Mouse (Mus musculus): ENCODE measurements around the gene Emc8.

Gene Emc8

GRCm38 (mm10) chr8:120668374-120668905 is at the start of gene Emc8:
TSS of gene Emc8 (minus strand) at chr8:120668573.
- DNase-seq, result no peak

DNA sequence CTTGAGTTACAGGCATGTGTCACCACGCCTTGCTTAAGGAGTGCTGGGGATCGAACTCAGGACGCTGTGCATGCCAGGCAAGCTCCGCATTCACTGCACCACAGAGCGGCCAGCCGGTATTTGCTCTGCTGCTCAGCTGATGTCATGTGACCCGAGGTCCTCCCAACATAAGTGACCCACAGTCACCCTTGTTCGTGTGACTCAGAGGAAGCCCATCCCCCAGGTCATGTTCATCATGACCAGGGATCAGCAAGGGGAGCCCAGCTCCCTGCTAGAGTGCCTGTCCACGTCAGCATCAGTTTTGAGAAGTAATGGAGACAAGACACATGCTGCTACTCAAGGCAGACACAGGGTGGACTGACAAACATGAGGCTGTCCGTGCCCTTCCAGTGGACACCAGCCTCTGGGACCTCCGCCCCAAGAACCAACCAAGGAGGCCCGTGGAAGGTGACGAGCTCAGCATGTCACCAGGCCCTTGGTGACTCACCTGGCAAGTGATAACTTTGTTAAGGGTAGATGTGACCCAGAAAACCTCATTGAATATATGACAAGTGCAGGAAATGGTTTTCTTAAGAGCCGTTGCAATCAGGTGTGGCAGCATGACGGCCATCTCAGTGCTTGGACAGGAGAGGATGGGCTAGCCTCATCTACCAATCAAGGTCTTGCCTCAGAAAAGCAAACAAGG is 47.8 kb upstream of the Emc8 start:
- DNase-seq, result no peak

- DNase-seq, result no peak
Observed at GRCm38 (mm10) chr8:120715200-120715599, 46.8 kb upstream of the Emc8 start.

DNA sequence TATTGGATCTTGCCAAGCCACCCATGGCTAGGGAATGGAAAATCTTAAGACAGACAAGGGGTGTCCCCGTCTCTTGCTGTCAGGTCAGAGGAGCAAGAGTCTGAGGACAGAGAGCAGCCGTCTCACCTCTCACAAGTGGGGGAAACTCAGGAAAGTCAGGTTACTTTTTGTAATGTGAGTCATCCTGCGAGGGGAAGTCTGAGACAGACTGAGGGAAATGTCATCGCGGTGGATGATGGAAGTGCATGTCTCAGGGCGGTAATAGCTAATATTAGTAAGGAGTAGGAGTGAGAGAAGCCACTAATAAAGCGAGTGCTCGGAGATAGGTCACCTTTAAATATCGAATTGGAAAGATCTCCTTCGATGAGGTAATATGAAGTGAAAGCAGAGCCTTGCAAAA is 40.8 kb upstream of the Emc8 start:
- DNase-seq, result no peak

DNA sequence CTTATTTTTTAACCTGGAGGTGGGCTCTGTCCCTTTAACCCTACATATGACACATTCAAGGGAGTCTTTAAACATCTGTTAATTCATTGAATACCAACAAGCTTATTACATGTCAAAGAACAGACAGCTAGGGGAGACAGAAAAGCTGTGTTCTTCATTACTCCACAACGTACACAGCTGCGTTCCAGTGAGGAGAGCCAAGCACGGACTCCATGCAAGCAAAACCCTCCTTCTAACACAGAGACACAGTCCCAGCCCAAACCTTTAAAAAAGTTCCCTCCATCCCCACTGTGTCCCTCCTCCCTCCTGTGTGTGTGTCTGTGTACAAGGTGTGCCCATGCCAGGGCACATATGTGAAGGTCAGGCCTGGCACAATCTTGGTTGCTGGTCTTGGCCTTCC is 37.8 kb upstream of the Emc8 start:
- no peak for DNase-seq

DNA sequence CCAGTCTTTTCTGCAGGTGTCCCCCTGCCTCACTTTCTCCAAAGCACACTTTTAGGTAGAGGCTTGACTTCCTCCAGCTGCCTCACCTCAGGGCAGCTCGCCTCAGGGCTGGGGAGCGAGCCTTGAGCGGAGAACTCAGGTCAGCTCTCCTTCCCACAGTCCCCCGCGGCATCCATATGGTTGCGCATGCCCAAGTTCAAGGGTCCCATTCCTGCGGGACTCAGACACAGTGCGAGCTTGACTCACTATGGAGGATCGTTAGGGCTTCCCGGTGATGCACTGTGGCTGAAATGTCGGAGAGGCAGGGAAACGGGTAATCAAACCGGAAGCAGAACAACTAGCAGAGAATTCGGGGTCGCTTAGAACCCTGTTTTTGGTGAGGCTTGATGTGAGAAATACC is 36.8 kb upstream of the Emc8 start:
- DNase-seq, result no peak

- DNase-seq, result no peak
Observed at GRCm38 (mm10) chr8:120704203-120704602, 35.8 kb upstream of the Emc8 start.

DNA sequence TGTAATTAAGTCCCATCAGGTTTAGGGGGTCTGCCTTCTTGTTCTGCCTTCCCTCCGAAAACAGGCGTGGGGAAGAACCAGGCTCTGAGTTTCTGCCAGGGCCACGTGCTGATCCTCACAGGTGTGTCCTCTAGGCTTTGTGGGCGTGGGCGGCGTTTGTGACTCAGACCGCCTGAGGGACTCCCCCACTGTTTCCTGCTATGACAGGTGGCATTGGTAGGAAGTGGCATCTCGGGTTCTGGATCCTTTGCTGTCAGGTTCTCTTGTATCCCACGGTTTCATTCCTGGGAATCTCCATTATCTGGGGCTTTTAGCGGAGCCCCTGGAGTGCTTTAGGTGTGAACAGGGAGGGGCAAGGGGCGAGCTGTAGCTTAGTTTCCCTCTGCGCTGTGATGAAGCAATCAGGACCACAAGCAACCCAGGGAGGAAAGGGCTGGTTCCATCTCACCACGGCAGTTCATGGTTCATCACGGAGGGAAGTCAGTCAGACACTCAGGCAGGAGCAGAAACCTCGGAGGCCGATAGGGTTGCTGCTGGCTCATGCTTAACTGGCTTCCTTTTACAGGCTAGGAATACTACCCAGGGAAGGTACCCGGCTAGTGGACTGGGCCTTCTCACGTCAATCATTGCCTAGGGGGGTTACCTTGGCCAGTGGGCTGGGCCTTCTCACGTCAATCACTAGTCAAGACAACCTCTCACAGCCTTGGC is 33.5 kb upstream of the Emc8 start:
- DNase-seq, result peak; percentile 34 to 50

DNA sequence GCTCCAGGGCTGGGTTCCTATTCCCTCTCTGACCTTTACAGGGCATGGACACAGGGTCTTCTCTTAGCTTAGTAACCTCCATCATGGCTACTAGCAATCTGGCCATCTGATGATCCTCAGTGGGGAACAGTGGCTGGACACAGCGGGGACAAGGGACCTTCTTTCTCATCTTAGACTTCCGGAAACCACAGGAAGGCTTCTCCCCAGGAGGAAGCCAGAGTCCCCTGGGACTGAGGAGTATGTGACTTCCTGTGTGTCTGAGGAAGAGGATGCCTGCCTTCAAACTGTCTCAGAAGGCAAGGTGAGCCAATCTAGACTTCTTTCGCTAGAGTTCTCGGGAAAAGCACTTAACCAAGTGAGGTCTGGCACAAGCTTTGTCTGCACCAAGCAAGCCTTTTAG is 31.7 kb upstream of the Emc8 start:
- no peak for DNase-seq

DNA sequence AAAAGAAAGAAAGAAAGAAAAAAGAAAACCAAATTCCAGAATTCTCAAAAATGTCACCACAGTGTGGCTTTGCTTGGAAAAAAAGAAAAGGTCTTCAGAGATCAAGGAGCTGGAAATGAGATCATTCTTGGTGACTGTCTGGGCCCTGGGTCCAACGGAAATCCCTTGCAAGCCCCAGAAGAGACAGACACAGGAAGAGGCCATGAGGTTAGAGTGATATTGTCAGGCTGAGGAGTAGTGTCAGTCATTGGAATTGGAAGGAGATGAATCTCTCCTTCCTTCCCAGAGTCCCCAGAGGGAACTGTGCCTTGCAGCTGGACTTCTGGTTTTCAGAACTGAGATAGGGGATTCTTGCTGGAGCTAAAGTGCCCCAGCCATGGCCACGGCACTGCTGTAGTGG is 31.2 kb upstream of the Emc8 start:
- no peak for DNase-seq

- DNase-seq, result no peak
Observed at GRCm38 (mm10) chr8:120699079-120699478, 30.7 kb upstream of the Emc8 start.

- no peak for DNase-seq
Observed at GRCm38 (mm10) chr8:120698426-120698825, 30.1 kb upstream of the Emc8 start.

DNA sequence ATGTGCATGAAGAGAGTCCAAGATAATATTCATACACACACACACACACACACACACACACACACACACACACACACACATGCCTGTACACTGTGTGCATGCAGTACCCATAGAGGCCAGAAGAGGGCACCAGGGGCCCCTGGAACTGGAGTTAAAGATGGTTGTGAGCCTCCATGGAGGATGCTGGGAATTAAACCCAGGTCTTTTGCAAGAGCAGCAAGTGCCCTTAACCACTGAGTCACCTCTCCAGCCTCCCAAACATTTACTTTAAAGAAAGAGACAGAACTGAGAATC is 29.6 kb upstream of the Emc8 start:
- DNase-seq, result peak in 1 of 2 experiments; percentile 33

DNA sequence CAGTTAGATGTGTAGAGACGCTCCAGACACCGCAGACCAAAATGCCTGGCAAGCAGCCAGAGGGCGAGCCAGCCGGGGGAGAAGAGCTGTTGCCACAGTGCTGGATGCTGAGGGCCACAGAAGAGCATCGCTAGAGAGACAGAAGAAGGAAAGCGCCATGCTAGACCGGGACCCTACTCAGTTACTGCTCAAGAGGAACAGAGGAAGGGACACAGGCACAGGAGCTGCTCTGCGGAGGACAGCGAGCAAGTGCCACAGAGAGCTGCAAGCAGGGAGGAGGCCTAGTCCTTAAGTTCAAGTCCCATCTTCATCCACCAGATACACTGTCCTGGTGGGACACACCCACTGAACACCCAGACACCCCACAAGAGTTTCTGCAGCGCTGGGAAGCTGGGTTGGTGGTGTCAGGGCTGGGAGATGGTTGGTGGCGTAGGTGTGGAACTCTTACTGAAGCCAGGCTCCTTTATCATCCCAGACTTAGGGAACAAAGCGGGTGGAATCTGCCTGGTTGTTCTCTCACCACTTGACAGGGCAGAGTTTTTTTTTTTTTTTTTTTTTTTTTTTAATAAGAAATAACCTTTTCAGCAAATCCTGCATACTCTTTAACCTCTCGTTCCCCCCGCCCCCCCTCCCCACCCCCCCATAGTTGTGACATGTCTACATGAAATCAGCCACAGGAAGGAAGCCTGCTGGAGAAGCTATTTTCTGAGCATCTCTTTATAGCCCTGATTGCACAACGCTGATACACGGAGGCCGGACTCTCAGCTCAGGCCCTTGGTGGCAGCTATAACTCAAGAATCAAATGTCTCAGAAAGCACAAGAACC is 29.0 kb upstream of the Emc8 start:
- peak; percentile 40 to 65 for DNase-seq

DNA sequence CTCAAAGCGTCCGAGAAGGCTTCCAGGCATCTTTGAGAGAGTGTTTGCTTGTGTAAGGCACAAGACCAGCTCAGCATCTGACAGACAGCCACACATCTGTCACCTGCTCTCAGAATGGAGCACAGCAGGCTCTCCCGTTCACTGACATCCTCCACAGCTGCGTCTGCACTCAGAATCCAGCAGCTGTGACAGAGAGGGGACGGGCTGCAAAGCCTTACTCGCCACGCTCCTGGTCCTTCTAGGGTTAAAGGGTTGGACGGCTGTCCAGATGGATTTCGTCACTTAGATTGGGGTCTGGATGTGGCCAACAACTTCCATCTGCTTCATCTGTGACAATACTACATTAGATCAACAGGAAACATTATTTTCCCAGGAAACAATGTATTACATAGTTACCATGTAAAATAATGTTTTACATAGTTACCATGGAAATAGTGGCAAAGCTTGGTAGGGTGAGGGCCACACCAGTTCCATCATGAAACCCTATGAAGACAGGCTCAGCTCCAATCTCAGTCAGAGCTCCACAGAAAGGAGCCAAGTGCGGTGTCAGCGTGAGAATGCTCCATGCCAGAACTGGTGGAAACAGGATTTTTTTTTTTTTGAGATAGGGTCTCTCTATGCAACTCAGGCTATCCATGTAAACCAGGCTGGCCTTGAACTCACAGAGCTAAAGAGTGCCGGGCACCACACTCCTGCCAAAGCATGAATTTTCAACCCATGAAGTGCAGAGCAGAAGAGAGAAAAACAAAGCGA is 28.2 kb upstream of the Emc8 start:
- DNase-seq, result no peak

DNA sequence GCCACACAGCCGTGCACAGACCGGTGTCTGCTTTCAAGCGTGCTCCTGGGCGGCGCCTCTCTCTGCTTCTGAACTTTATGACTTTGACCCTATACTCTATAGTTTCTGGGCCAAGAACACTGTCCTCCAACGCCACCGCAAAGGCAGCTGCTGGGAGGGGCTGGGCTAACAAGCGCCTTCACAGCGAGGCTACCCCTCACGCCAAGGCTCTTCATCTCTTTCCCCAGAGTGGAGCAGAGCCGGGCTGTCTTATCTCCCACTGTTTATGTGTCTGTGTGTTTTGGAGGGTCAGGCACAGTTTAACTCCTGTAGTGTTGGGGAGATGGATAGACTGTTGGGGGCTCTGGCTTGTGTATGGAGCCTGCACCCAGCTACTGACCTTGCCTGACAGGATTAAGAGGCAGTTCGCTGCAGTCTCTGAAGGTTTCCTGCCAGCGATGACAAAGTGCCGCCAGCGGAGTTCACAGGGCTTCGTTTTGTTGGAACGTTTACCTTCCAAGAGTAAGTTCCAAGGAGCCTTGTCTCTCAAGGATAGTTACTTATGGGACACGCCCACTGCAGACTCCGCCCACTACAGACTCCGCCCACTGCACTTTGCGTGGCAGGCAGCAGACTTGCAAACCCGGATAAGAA is 25.6 kb upstream of the Emc8 start:
- no peak for DNase-seq

DNA sequence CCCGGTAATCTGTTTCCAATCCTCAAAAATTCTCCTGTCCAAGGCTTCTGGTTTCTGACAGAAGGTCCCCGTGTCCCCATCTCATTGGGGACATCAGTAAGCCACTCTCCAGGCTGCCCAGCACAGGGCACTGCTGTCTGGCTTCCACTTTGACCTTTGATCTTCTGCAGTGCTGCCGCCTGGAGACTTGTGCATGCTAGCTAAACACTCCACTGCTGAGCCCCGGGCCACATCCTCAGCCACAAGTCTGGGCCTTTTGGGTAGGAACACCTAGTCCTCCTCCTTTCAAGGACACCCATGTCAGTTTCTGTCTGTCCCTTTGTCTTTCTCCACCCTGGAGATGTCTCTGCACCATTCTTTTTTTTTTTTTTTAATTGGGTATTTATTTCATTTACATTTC is 24.6 kb upstream of the Emc8 start:
- no peak for DNase-seq

DNA sequence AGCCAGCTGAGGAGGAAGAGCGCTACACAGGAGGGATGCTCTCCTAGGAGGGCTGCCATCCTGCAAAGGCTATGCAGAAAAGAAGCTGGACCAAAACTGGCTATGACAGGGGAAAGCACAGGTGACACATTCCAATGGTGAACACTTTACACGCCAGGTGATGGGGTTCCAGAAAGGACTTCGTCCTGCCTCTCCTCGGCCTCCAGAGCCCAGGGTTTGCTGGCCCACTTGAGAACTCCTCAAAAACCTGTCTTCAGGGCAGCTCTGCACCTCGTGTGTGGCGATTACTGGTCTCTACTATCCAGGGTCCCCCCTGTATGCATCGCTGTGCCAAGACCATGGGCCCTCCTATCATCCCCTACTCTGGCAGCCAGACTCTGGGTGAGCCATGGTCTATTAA is 20.1 kb upstream of the Emc8 start:
- no peak for DNase-seq

DNA sequence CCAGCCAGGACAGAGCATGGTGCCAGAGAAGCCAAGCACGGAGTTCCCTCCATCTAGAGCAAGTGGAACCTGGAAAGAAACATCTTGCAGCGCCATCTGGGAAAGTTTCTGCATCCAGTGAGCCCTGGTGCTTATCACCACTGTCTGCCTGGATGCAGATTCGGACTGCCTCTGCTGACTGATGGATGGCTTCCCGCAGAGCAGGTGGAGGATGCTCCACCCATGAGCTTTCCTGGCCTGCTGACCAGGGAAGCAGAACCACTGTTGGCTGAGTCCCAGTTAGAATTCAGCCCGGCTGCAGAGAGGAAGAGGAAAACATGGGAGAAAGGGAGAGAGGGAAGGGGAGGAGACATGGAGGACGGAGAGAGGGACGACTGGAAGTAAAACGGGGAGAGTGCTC is 19.4 kb upstream of the Emc8 start:
- no peak for DNase-seq

DNA sequence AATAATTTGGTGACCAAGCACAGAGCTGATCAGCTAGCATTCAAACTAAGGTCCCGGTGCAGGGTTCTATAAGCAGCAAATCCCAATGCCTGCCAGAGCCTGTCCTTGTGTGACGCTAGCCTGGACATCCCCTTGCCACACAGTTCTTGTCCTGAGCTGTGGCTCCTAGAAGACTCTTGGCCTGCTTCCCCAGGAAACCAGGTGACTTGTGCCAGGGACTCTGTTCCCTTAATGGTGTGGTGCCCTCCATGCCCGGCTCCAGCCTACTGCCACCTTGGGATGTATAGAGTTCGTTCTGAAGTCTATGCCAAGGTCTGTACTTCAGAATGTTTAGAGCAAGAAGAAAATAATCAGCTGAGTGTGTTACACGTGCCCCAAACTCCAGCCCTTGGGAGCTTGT is 18.2 kb upstream of the Emc8 start:
- no peak for DNase-seq

DNA sequence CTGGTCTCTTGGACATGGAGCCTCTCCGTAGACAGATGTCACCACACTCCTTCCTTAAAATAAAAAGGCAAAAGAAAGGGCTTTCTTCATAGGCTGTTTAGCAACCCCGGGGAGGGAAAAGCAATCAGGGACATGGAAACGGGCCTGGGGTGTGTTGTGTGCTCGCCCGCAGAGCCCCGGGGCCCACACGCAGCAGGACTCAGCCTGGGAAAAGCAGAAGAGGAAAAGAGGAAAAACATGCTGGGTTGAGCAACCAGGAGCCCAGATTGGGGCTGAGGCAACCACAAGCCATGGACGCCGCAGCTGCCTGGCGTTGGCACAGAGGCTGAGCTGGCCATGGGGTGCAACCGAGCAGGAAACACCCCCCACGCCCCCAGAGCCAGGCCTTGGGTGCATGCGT is 17.7 kb upstream of the Emc8 start:
- no peak for DNase-seq

- DNase-seq, result no peak
Observed at GRCm38 (mm10) chr8:120685591-120685990, 17.2 kb upstream of the Emc8 start.

GRCm38 (mm10) chr8:120685097-120685496 is 16.7 kb upstream of the Emc8 start:
- no peak for DNase-seq

Measured in cerebellum, postnatal 25 days (tissue).